Mouse (Mus musculus) cerebellum, postnatal 4 days (tissue): Measurements from ENCODE around the gene Scgb1b24.

Experiments used
- DNase-seq, 2 experiments: peaks; one replicate each; pipeline ENCODE4 v3.0.0; 2022; ENCODE audit warnings: low spot score in 2 of 2, mixed read lengths in 1 of 2

The Scgb1b24 gene

GRCm38 (mm10) chr7:33743499-33743898 is at the start of gene Scgb1b24:
Scgb1b24 (plus strand) TSS chr7:33743799.
- DNase-seq = no peak

- DNase-seq = no peak
These were observed 4.4 kb upstream of the Scgb1b24 start, which contains the start of gene Scgb2b24 for GRCm38 (mm10) chr7:33739212-33739611. Scgb2b24 (minus strand) TSS chr7:33739312.
